Mouse (Mus musculus): Measurements from ENCODE around the gene C1qtnf5. TPM values are rescaled to one million over a fixed set of nuclear protein-coding genes. Genes with fewer than 3 reads are reported as not detected.

Gene C1qtnf5
- polyA plus RNA-seq, 1 experiment from 2014 or later = 2.7 TPM

GRCm38 (mm10) chr9:44071914-44072598, 35.0 kb upstream of the C1qtnf5 start:
- ATAC-seq = no peak
- Histone ChIP-seq H3K27me3 (replicated peaks; ENCODE audit: control insufficient read depth, insufficient read depth, low read length) (no peaks in the 10 kb centered on the region), H3K9ac (ENCODE audit: low read depth, low read length) (peak overlapping the region; percentile 26; the same call in 1 of the 2 replicates), H3K9me3 (ENCODE audit: control insufficient read depth, low read length) (no peaks in the 10 kb centered on the region), H3K27ac (ENCODE audit: low read length) (no peak overlapping the region), H3K4me3 (ENCODE audit: low read length) (no peak overlapping the region), H3K36me3 (ENCODE audit: control insufficient read depth, insufficient read depth, low read length) (no peaks in the 10 kb centered on the region), H3K4me1 (ENCODE audit: control insufficient read depth, insufficient read depth, low read length) (peaks cover 14% of the 10 kb centered on the region), H3K4me2 (ENCODE audit: low read depth, low read length) (no peak overlapping the region)
- 49% methylated on average over 11 of the region's 11 CpGs for WGBS

- no peak overlapping the region for H3K27ac ChIP-seq (ENCODE audit: low read length)
- no peak for ATAC-seq
- H3K4me1 ChIP-seq (ENCODE audit: control insufficient read depth, insufficient read depth, low read length) = peaks cover 10% of the 10 kb centered on the region; the same call in 1 of the 2 replicates
- no peak overlapping the region for H3K4me2 ChIP-seq (ENCODE audit: low read depth, low read length)
- no peaks in the 10 kb centered on the region for H3K27me3 ChIP-seq (replicated peaks; ENCODE audit: control insufficient read depth, insufficient read depth, low read length)
- H3K9me3 ChIP-seq (ENCODE audit: control insufficient read depth, low read length) = no peaks in the 10 kb centered on the region
- H3K36me3 ChIP-seq (ENCODE audit: control insufficient read depth, insufficient read depth, low read length) = no peaks in the 10 kb centered on the region
- 0 out of 2 replicates have a peak overlapping the region, but pooled peaks have one; percentile 26 for H3K9ac ChIP-seq (ENCODE audit: low read depth, low read length)
- no peak overlapping the region for H3K4me3 ChIP-seq (ENCODE audit: low read length)
- 52% methylated on average over 4 of the region's 4 CpGs for WGBS
These were observed 34.5 kb upstream of the C1qtnf5 start for GRCm38 (mm10) chr9:44072599-44072915.

- H3K9ac ChIP-seq (ENCODE audit: low read depth, low read length) = no peak overlapping the region
- H3K4me1 ChIP-seq (ENCODE audit: control insufficient read depth, insufficient read depth, low read length) = peaks cover 11% of the 10 kb centered on the region
- H3K36me3 ChIP-seq (ENCODE audit: control insufficient read depth, insufficient read depth, low read length) = no peaks in the 10 kb centered on the region
- no peak overlapping the region for H3K4me3 ChIP-seq (ENCODE audit: low read length)
- WGBS = 66% methylated on average over 5 of the region's 5 CpGs
- no peaks in the 10 kb centered on the region for H3K27me3 ChIP-seq (replicated peaks; ENCODE audit: control insufficient read depth, insufficient read depth, low read length)
- H3K27ac ChIP-seq (ENCODE audit: low read length) = no peak overlapping the region
- no peak for ATAC-seq
- H3K9me3 ChIP-seq (ENCODE audit: control insufficient read depth, low read length) = no peaks in the 10 kb centered on the region
- H3K4me2 ChIP-seq (ENCODE audit: low read depth, low read length) = no peak overlapping the region
These were observed 33.9 kb upstream of the C1qtnf5 start for GRCm38 (mm10) chr9:44073115-44073514.

- WGBS = 58% methylated on average over 9 of the region's 9 CpGs
These were observed 32.4 kb upstream of the C1qtnf5 start for GRCm38 (mm10) chr9:44074395-44075275.

GRCm38 (mm10) chr9:44075276-44075995, 31.6 kb upstream of the C1qtnf5 start:
- Histone ChIP-seq H3K4me3 (ENCODE audit: low read length) (no peak overlapping the region), H3K27me3 (replicated peaks; ENCODE audit: control insufficient read depth, insufficient read depth, low read length) (no peaks in the 10 kb centered on the region), H3K27ac (ENCODE audit: low read length) (no peak overlapping the region), H3K9me3 (ENCODE audit: control insufficient read depth, low read length) (no peaks in the 10 kb centered on the region), H3K9ac (ENCODE audit: low read depth, low read length) (no peak overlapping the region), H3K4me1 (ENCODE audit: control insufficient read depth, insufficient read depth, low read length) (peaks cover 28% of the 10 kb centered on the region), H3K36me3 (ENCODE audit: control insufficient read depth, insufficient read depth, low read length) (no peaks in the 10 kb centered on the region), H3K4me2 (ENCODE audit: low read depth, low read length) (no peak overlapping the region)
- WGBS = 76% methylated on average over 24 of the region's 24 CpGs
- no peak for ATAC-seq

More at GRCm38 (mm10) chr9:44074395-44075275, 32.4 kb upstream of the C1qtnf5 start:
- Histone ChIP-seq H3K27me3 (replicated peaks; ENCODE audit: control insufficient read depth, insufficient read depth, low read length) (no peaks in the 10 kb centered on the region), H3K4me2 (ENCODE audit: low read depth, low read length) (no peak overlapping the region), H3K36me3 (ENCODE audit: control insufficient read depth, insufficient read depth, low read length) (no peaks in the 10 kb centered on the region), H3K9ac (ENCODE audit: low read depth, low read length) (no peak overlapping the region), H3K4me3 (ENCODE audit: low read length) (no peak overlapping the region), H3K27ac (ENCODE audit: low read length) (no peak overlapping the region), H3K4me1 (ENCODE audit: control insufficient read depth, insufficient read depth, low read length) (peaks cover 26% of the 10 kb centered on the region), H3K9me3 (ENCODE audit: control insufficient read depth, low read length) (no peaks in the 10 kb centered on the region)
- no peak for ATAC-seq

GRCm38 (mm10) chr9:44075996-44076763, 30.9 kb upstream of the C1qtnf5 start:
- H3K36me3 ChIP-seq (ENCODE audit: control insufficient read depth, insufficient read depth, low read length) = no peaks in the 10 kb centered on the region
- 67% methylated on average over 16 of the region's 16 CpGs for WGBS
- no peak for ATAC-seq
- peaks cover 31% of the 10 kb centered on the region for H3K4me1 ChIP-seq (ENCODE audit: control insufficient read depth, insufficient read depth, low read length)
- no peak overlapping the region for H3K4me2 ChIP-seq (ENCODE audit: low read depth, low read length)
- H3K27me3 ChIP-seq (replicated peaks; ENCODE audit: control insufficient read depth, insufficient read depth, low read length) = no peaks in the 10 kb centered on the region
- H3K9ac ChIP-seq (ENCODE audit: low read depth, low read length) = no peak overlapping the region
- H3K4me3 ChIP-seq (ENCODE audit: low read length) = no peak overlapping the region
- no peak overlapping the region for H3K27ac ChIP-seq (ENCODE audit: low read length)
- no peaks in the 10 kb centered on the region for H3K9me3 ChIP-seq (ENCODE audit: control insufficient read depth, low read length)

GRCm38 (mm10) chr9:44076764-44077120, 30.3 kb upstream of the C1qtnf5 start:
- H3K4me1 ChIP-seq (ENCODE audit: control insufficient read depth, insufficient read depth, low read length) = peaks cover 30% of the 10 kb centered on the region
- no peak overlapping the region for H3K9ac ChIP-seq (ENCODE audit: low read depth, low read length)
- H3K9me3 ChIP-seq (ENCODE audit: control insufficient read depth, low read length) = no peaks in the 10 kb centered on the region
- H3K27ac ChIP-seq (ENCODE audit: low read length) = no peak overlapping the region
- no peak for ATAC-seq
- H3K36me3 ChIP-seq (ENCODE audit: control insufficient read depth, insufficient read depth, low read length) = no peaks in the 10 kb centered on the region
- H3K4me3 ChIP-seq (ENCODE audit: low read length) = no peak overlapping the region
- H3K4me2 ChIP-seq (ENCODE audit: low read depth, low read length) = no peak overlapping the region
- no peaks in the 10 kb centered on the region for H3K27me3 ChIP-seq (replicated peaks; ENCODE audit: control insufficient read depth, insufficient read depth, low read length)
- 21% methylated on average over 5 of the region's 5 CpGs for WGBS

- Histone ChIP-seq H3K27me3 (replicated peaks; ENCODE audit: control insufficient read depth, insufficient read depth, low read length) (no peaks in the 10 kb centered on the region), H3K4me1 (ENCODE audit: control insufficient read depth, insufficient read depth, low read length) (peaks cover 23% of the 10 kb centered on the region), H3K36me3 (ENCODE audit: control insufficient read depth, insufficient read depth, low read length) (no peaks in the 10 kb centered on the region), H3K9me3 (ENCODE audit: control insufficient read depth, low read length) (no peaks in the 10 kb centered on the region), H3K9ac (ENCODE audit: low read depth, low read length) (no peak overlapping the region), H3K27ac (ENCODE audit: low read length) (no peak overlapping the region), H3K4me2 (ENCODE audit: low read depth, low read length) (no peak overlapping the region), H3K4me3 (ENCODE audit: low read length) (no peak overlapping the region)
- no peak for ATAC-seq
- WGBS = 84% methylated on average over 11 of the region's 11 CpGs
These were observed 29.7 kb upstream of the C1qtnf5 start for GRCm38 (mm10) chr9:44077266-44077910.
